Mouse (Mus musculus): Measurements from ENCODE around the gene Med12l. TPM values are rescaled to one million over a fixed set of nuclear protein-coding genes. Genes with fewer than 3 reads are reported as not detected.
A peak's percentile ranks its signal among the peaks of the same experiment; 100 is the strongest.

Med12l gene
- total and polyA plus RNA-seq, 3 experiments, result 0.93 to 2.0 (median 1.5) TPM

GRCm38 (mm10) chr3:59208650-59209548 lies 203.3 kb downstream of the Med12l start:
- Histone ChIP-seq H3K4me1 (ENCODE audit: control insufficient read depth in 1 of 2, insufficient read depth in 2 of 2) (peaks cover 5 to 54% of the 10 kb centered on the region in 2 experiments; a peak in 3 of 4 replicates), H3K9ac (ENCODE audit: insufficient read depth, low read depth) (no peak overlapping the region), H3K79me2 (replicated peaks; ENCODE audit: control insufficient read depth, extremely low read depth, insufficient read depth, poor library complexity, severe bottlenecking) (no peaks in the 10 kb centered on the region), H3K27ac (ENCODE audit: insufficient read depth, low read depth) (no peak overlapping the region), H3K36me3 (replicated peaks in 1 of 2; ENCODE audit: control insufficient read depth in 1 of 2, insufficient read depth in 1 of 2, low read length in 1 of 2) (no peaks in the 10 kb centered on the region), H3K4me3 (replicated peaks in 1 of 3; ENCODE audit: low read depth in 2 of 3, low read length in 2 of 3, poor library complexity in 1 of 3) (no peak overlapping the region), H3K4me2 (ENCODE audit: insufficient read depth, low read depth, poor library complexity, severe bottlenecking) (no peak overlapping the region), H3K9me3 (replicated peaks; ENCODE audit: low read length) (no peaks in the 10 kb centered on the region), H3K27me3 (replicated peaks) (no peaks in the 10 kb centered on the region)
- dilution Hi-C loops (cut with MboI; ENCODE audit: extremely low pct_ligation_motif_present, extremely low pct_unique_long_range_greater_than_20kb, low sequenced_read_pairs) (no loop called here), in situ Hi-C loops (cut with MboI; ENCODE audit: low pct_ligation_motif_present, low pct_unique_long_range_greater_than_20kb, low sequenced_read_pairs) (no loop called here)
- peak; percentile 68 for DNase-seq (ENCODE audit: extremely low read depth)
- TF ChIP-seq SMC3 (IDR thresholded peaks at IDR 0.05; ENCODE audit: low read depth, low read length) (peak; percentile 70), RAD21 (IDR thresholded peaks at IDR 0.05; ENCODE audit: low read depth, low read length) (peak; percentile 64), MAFK (IDR thresholded peaks at IDR 0.05; ENCODE audit: insufficient replicate concordance, low read length) (peak; percentile 79), NELFE (IDR thresholded peaks at IDR 0.05; ENCODE audit: low read depth, low read length) (0 out of 2 replicates have a peak, but pooled peaks have one; percentile 20), CTCF (conservative IDR thresholded peaks at IDR 0.05 in 1 of 2, IDR thresholded peaks at IDR 0.05 in 1 of 2; ENCODE audit: low read depth in 2 of 2, low read length in 2 of 2) (peak; percentile 75 to 91), MEF2A (IDR thresholded peaks at IDR 0.05; ENCODE audit: borderline replicate concordance, low read depth, low read length) (no peak)

GRCm38 (mm10) chr3:59210089-59210488 lies 204.5 kb downstream of the Med12l start:
- DNase-seq (ENCODE audit: extremely low read depth), result no peak
- H3K4me3 ChIP-seq (replicated peaks in 1 of 3; ENCODE audit: low read depth in 2 of 3, low read length in 2 of 3, poor library complexity in 1 of 3), result no peak overlapping the region
- no peak overlapping the region for H3K4me2 ChIP-seq (ENCODE audit: insufficient read depth, low read depth, poor library complexity, severe bottlenecking)
- in situ Hi-C loops (cut with MboI; ENCODE audit: low pct_ligation_motif_present, low pct_unique_long_range_greater_than_20kb, low sequenced_read_pairs), result no loop called here
- no peaks in the 10 kb centered on the region for H3K79me2 ChIP-seq (replicated peaks; ENCODE audit: control insufficient read depth, extremely low read depth, insufficient read depth, poor library complexity, severe bottlenecking)
- no peaks in the 10 kb centered on the region for H3K36me3 ChIP-seq (replicated peaks in 1 of 2; ENCODE audit: control insufficient read depth in 1 of 2, insufficient read depth in 1 of 2, low read length in 1 of 2)
- H3K27me3 ChIP-seq (replicated peaks), result no peaks in the 10 kb centered on the region
- peaks cover 5 to 54% of the 10 kb centered on the region in 2 experiments; a peak in 3 of 4 replicates for H3K4me1 ChIP-seq (ENCODE audit: control insufficient read depth in 1 of 2, insufficient read depth in 2 of 2)
- TF ChIP-seq NELFE (IDR thresholded peaks at IDR 0.05; ENCODE audit: low read depth, low read length), result no peak
- TF ChIP-seq CHD1 (IDR thresholded peaks at IDR 0.05; ENCODE audit: low read depth, low read length), result no peak
- TF ChIP-seq PAX5 (IDR thresholded peaks at IDR 0.05; ENCODE audit: low read length), result no peak
- no peak for TF ChIP-seq CHD2 (IDR thresholded peaks at IDR 0.05; ENCODE audit: low read length)
- no peak for TF ChIP-seq NRF1 (IDR thresholded peaks at IDR 0.05; ENCODE audit: low read depth, low read length)
- no peak for TF ChIP-seq E2F4 (IDR thresholded peaks at IDR 0.05; ENCODE audit: insufficient replicate concordance, low read depth, low read length)
- TF ChIP-seq USF2 (conservative IDR thresholded peaks at IDR 0.05; ENCODE audit: low read depth, low read length), result no peak
- no peak for TF ChIP-seq MYC (IDR thresholded peaks at IDR 0.05; ENCODE audit: low read depth, low read length)
- TF ChIP-seq MAZ (IDR thresholded peaks at IDR 0.05; ENCODE audit: low read depth, low read length), result no peak
- TF ChIP-seq JUND (conservative IDR thresholded peaks at IDR 0.05; ENCODE audit: low read depth, low read length), result no peak
- no peak for TF ChIP-seq ZNF384 (IDR thresholded peaks at IDR 0.05; ENCODE audit: low read depth, low read length)
- TF ChIP-seq MAFK (IDR thresholded peaks at IDR 0.05; ENCODE audit: insufficient replicate concordance, low read length), result no peak
- TF ChIP-seq EP300 (IDR thresholded peaks at IDR 0.05; ENCODE audit: low read length), result no peak
- no peak for TF ChIP-seq SMC3 (IDR thresholded peaks at IDR 0.05; ENCODE audit: low read depth, low read length)
- H3K27ac ChIP-seq (ENCODE audit: insufficient read depth, low read depth), result no peak overlapping the region
- no peak overlapping the region for H3K9ac ChIP-seq (ENCODE audit: insufficient read depth, low read depth)
- H3K9me3 ChIP-seq (replicated peaks; ENCODE audit: low read length), result no peaks in the 10 kb centered on the region
- dilution Hi-C loops (cut with MboI; ENCODE audit: extremely low pct_ligation_motif_present, extremely low pct_unique_long_range_greater_than_20kb, low sequenced_read_pairs), result no loop called here
